35 mouse cellular contexts compared by ENCODE assay signal in the genomic region with DNA sequence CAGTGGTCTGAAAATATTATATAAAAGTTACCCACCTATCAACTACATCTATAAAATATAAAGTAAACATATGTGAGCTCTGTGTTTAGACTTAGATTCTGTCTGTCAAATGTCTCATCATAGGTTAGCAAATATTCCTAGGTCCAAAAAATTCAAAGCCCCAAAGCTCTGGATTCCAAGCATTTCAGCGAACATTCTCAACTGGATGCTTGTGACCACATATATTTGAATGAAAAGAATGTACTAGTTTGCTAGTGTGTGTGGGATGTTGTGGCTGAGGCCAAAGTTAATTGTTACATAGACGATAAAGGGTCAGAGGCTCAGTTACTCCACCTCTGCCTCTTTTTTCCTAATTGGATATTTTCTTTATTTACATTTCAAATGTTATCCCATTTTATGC.
"Had no signal": no experiment of that assay in that cellular context is flagged by ENCODE, and none has a peak within 500 bp of the region (broad histone marks: within the 10 kb centered on the region; RNA-seq: fewer than 3 reads in every experiment).

No protein-coding gene starts in this region.

- H3K9ac ChIP-seq: heart, embryonic 12.5 days; heart, embryonic 13.5 days; heart, embryonic 15.5 days; hindbrain, embryonic 12.5 days; hindbrain, embryonic 13.5 days; hindbrain, embryonic 14.5 days; hindbrain, embryonic 15.5 days; intestine, embryonic 15.5 days; kidney, embryonic 15.5 days had no signal

- H3K4me3 ChIP-seq: heart, embryonic 10.5 days; heart, embryonic 12.5 days; heart, embryonic 13.5 days; heart, embryonic 15.5 days; hindbrain, embryonic 10.5 days; hindbrain, embryonic 12.5 days; hindbrain, embryonic 13.5 days; hindbrain, embryonic 15.5 days; intestine, embryonic 15.5 days; kidney, embryonic 15.5 days; layer of hippocampus, adult 2 months had no signal

- ATAC-seq: hindbrain, embryonic 16.5 days; hindbrain, postnatal 0 days; inflammation-experienced regulatory T-cells, adult 6 months; intestine, embryonic 15.5 days; intestine, embryonic 16.5 days; intestine, postnatal 0 days had no signal

- DNase-seq: heart, postnatal 10 days; heart, postnatal 14 days; heart, postnatal 36 days; heart, postnatal 4 days; kidney, adult 11 months; kidney, adult 18-20 months; kidney, adult 2 months; kidney, adult 8-10 months; kidney, adult 9 months; kidney, postnatal 10 days; kidney, postnatal 14 days; kidney, postnatal 25 days; kidney, postnatal 36 days; kidney, postnatal 4 days; layer of hippocampus, adult 9-11 months; layer of hippocampus, postnatal 36 days had no signal

- H3K4me1 ChIP-seq: heart, embryonic 10.5 days; heart, embryonic 12.5 days; heart, embryonic 13.5 days; heart, embryonic 15.5 days; hindbrain, embryonic 10.5 days; hindbrain, embryonic 12.5 days; hindbrain, embryonic 13.5 days; hindbrain, embryonic 15.5 days; intestine, embryonic 15.5 days; kidney, embryonic 15.5 days had no signal

- H3K9me3 ChIP-seq: heart, embryonic 10.5 days; heart, embryonic 13.5 days; heart, embryonic 15.5 days; hindbrain, embryonic 13.5 days; hindbrain, embryonic 15.5 days; intestine, embryonic 15.5 days; kidney, embryonic 15.5 days had no signal

- H3K4me2 ChIP-seq: heart, embryonic 11.5 days; heart, embryonic 12.5 days; heart, embryonic 13.5 days; heart, embryonic 15.5 days; hindbrain, embryonic 12.5 days; hindbrain, embryonic 13.5 days; hindbrain, embryonic 14.5 days; hindbrain, embryonic 15.5 days; intestine, embryonic 15.5 days; kidney, embryonic 15.5 days had no signal

- H3K27ac ChIP-seq: heart, embryonic 10.5 days; heart, embryonic 13.5 days; heart, embryonic 15.5 days; hindbrain, embryonic 10.5 days; hindbrain, embryonic 12.5 days; hindbrain, embryonic 13.5 days; hindbrain, embryonic 14.5 days; hindbrain, embryonic 15.5 days; hindbrain, postnatal 0 days; intestine, embryonic 15.5 days; kidney, embryonic 15.5 days; kidney, postnatal 0 days; layer of hippocampus, adult 2 months had no signal

- H3K27me3 ChIP-seq: heart, embryonic 12.5 days; heart, embryonic 13.5 days; heart, embryonic 15.5 days; hindbrain, embryonic 12.5 days; hindbrain, embryonic 13.5 days; hindbrain, embryonic 15.5 days; intestine, embryonic 15.5 days; kidney, embryonic 15.5 days had no signal

- H3K36me3 ChIP-seq: heart, embryonic 10.5 days; heart, embryonic 12.5 days; heart, embryonic 13.5 days; heart, embryonic 15.5 days; hindbrain, embryonic 10.5 days; hindbrain, embryonic 12.5 days; hindbrain, embryonic 13.5 days; hindbrain, embryonic 15.5 days; intestine, embryonic 15.5 days; kidney, embryonic 15.5 days had no signal
